Mouse (Mus musculus): ENCODE measurements around the gene Nav1.

- TF ChIP-seq CTCF (IDR thresholded peaks at IDR 0.05; ENCODE audit: low read depth) (no peak), EP300 (optimal IDR thresholded peaks at IDR 0.05) (no peak)
Measured at GRCm38 (mm10) chr1:135467462-135467861, 139.6 kb downstream of the Nav1 start.

All from stomach, postnatal 0 days (tissue).